Mouse (Mus musculus) kidney, postnatal 0 days (tissue): ENCODE results near the gene Tnf. TPM values are rescaled to one million over a fixed set of nuclear protein-coding genes. Genes with fewer than 3 reads are reported as not detected.

ENCODE experiments used
- ATAC-seq: fragments of 200-750 bp; cut with Nextera tagmentation; replicated peaks from 2 replicates; pipeline ENCODE4 v1.8.0; 2017; ENCODE audit warnings: low read depth, moderate number of reproducible peaks, moderate TSS enrichment, moderate library complexity; ENCODE audit not compliant: low FRiP score
- DNase-seq: peaks from one replicate; pipeline ENCODE4 v3.0.0-alpha.2; 2016; ENCODE audit warnings: low spot score
- H3K27ac ChIP-seq: fragments of 300-500 bp; sonication (generic); 2 replicates; pipeline ENCODE4 v1.5.1; 2014; ENCODE audit warnings: mild to moderate bottlenecking
- H3K27me3 ChIP-seq: fragments of 300-500 bp; sonication (generic); 2 replicates; pipeline ENCODE4 v1.6.1; 2014; ENCODE audit warnings: low read length, mixed read lengths; ENCODE audit not compliant: insufficient read depth
- H3K36me3 ChIP-seq: fragments of 300-500 bp; sonication (generic); 2 replicates; pipeline ENCODE4 v1.6.1; 2014; ENCODE audit warnings: low read length, mixed read lengths; ENCODE audit not compliant: insufficient read depth
- H3K4me1 ChIP-seq: fragments of 300-500 bp; sonication (generic); replicated peaks from 2 replicates; pipeline ENCODE4 v1.6.1; 2014; ENCODE audit warnings: antibody characterized with exemption, low read length, mixed read lengths; ENCODE audit not compliant: insufficient read depth
- H3K4me2 ChIP-seq: fragments of 300-500 bp; sonication (generic); 2 replicates; pipeline ENCODE4 v1.6.1; 2014; ENCODE audit warnings: mild to moderate bottlenecking, low read length, moderate library complexity, mixed read lengths
- H3K4me3 ChIP-seq: fragments of 300-500 bp; sonication (generic); replicated peaks from 2 replicates; pipeline ENCODE4 v1.5.1; 2014; ENCODE audit warnings: low read depth, low read length
- H3K9ac ChIP-seq: fragments of 300-500 bp; sonication (generic); 2 replicates; pipeline ENCODE4 v1.6.1; 2014; ENCODE audit warnings: low read depth, low read length
- H3K9me3 ChIP-seq: fragments of 300-500 bp; sonication (generic); replicated peaks from 2 replicates; pipeline ENCODE4 v1.6.1; 2016; ENCODE audit warnings: low read length, inconsistent platforms, mixed read lengths
- CTCF ChIP-seq: IDR thresholded peaks from 2 replicates; pipeline ENCODE4 v1.5.1; 2016; ENCODE audit warnings: antibody characterized with exemption, low read depth, mild to moderate bottlenecking, moderate library complexity
- WGBS: fragments of 180-500 bp; shearing (Covaris S2); extraction: QIAGEN DNeasy Blood & Tissue Kit; methylation state at CpG from one replicate; pipeline ENCODE4 v1.1.7; 2014; 5-methylcytosine and 5-hydroxymethylcytosine counted together
- polyA plus RNA-seq: library from polyadenylated mRNA; unstranded; fragments of >200 nt; fragmentation: Nextera tagmentation; extraction: Ambion mirVana; gene quantifications from 2 replicates; pipeline ENCODE4 v1.2.1, GENCODE M21; 2015

The Tnf gene
- polyA plus RNA-seq, 1 experiment from 2014 or later, result 0.25 TPM

DNA sequence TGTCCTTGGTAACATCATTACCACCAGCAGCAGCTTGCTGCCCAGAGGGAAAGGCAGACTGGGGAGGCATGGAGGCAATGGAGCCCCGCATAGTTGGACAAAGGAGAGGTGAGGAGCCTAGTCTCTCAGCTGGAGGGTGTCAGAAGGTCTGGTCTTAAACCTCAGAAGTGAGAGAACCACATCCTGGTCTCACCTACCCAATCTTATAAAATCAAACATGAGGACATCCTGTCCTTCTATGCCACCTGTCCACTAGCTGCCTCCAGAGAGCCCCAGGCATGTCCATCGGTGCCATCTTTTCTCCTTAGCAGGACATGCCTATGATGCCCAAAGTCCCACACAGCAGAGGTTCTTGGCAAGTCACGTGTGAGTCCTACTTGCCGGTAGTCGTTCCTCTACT, 21.7 kb downstream of the Tnf start:
- Histone ChIP-seq H3K4me2 (no peak overlapping the region), H3K27me3 (no peaks in the 10 kb centered on the region), H3K9me3 (no peaks in the 10 kb centered on the region), H3K36me3 (no peaks in the 10 kb centered on the region), H3K27ac (no peak overlapping the region), H3K9ac (no peak overlapping the region), H3K4me1 (no peaks in the 10 kb centered on the region), H3K4me3 (no peak overlapping the region)
- WGBS, result 88% methylated on average over 5 of the region's 5 CpGs
- ATAC-seq, result no peak
- no peak for TF ChIP-seq CTCF
- no peak for DNase-seq

DNA sequence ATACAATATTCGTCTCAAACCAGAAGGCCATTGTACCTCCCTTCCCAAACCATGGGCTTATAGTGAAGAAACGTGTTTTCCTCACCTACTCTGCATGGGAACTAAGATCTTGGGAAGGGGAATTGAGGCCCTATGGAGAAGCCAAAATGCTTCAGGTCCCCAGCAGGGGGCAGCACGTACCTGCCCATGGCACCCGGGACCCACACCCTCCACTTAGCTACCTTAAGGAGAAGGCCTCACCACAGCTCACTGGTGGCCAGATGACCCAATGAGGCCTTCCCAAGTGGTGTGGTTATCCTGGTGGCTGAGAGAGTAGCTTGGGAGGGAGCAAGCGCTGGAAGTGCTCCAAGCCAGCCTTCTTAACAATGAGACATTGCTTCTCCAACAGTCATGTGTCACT, 23.3 kb downstream of the Tnf start:
- H3K4me1 ChIP-seq, result no peaks in the 10 kb centered on the region
- H3K27ac ChIP-seq, result no peak overlapping the region
- peak; percentile 93 for DNase-seq
- H3K4me3 ChIP-seq, result no peak overlapping the region
- H3K27me3 ChIP-seq, result no peaks in the 10 kb centered on the region
- 11% methylated on average over 5 of the region's 5 CpGs for WGBS
- peak; percentile 93 for TF ChIP-seq CTCF
- no peaks in the 10 kb centered on the region for H3K36me3 ChIP-seq
- ATAC-seq, result peak; percentile 65
- H3K9me3 ChIP-seq, result no peaks in the 10 kb centered on the region
- no peak overlapping the region for H3K9ac ChIP-seq
- no peak overlapping the region for H3K4me2 ChIP-seq

DNA sequence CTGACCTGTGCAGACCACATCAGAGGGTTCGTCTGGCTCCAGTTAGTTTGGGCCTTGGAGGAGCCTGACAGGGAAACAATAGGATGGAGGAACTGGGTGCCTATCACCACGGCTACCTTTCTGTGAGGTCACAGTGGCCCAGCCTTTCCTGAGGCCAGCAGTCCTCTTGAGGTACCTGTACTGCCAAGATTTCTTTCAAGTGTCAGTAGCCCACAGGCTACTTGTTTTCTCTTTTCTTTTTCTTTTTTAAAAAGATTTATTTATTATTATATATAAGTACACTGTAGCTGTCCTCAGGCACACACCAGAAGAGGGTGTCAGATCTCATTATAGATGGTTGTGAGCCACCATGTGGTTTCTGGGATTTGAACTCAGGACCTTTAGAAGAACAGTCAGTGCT, 25.8 kb downstream of the Tnf start, which contains the start of gene Aif1:
Gene Aif1 (minus strand): TSS at position 101 of the 400 bp plus-strand sequence.
- Histone ChIP-seq H3K9ac (no peak within 1 kb of the TSS), H3K27me3 (no peaks in the 10 kb centered on the region), H3K4me3 (no peak within 1 kb of the TSS), H3K4me2 (no peak within 1 kb of the TSS), H3K4me1 (no peaks in the 10 kb centered on the region), H3K27ac (no peak within 1 kb of the TSS), H3K36me3 (no peaks in the 10 kb centered on the region), H3K9me3 (no peaks in the 10 kb centered on the region)
- WGBS, result 64% methylated on average over 2 of the region's 2 CpGs
- DNase-seq, result no peak
- ATAC-seq, result no peak
- no peak for TF ChIP-seq CTCF

DNA sequence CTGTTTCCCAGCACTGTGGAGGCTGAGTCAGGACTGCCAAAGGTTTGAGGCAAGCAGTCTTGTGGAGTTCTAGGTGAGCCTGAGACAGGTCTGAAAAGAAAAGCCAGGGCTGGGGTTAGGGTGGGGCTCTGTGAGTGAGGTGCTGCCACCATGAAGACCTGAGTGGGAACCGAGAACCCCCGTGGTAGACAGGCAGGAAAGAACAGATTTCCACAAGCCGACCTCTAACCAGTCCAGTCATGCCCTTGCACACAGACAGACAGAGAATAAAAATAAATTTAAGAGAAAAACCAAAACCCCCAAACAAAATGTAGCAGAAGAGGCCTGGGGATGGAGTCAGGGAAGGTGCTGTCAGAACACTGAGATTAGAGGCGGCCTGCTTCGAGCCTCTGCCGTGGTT, 26.4 kb downstream of the Tnf start:
- TF ChIP-seq CTCF, result no peak
- ATAC-seq (no peak), DNase-seq (no peak)
- Histone ChIP-seq H3K4me1 (no peaks in the 10 kb centered on the region), H3K27ac (no peak overlapping the region), H3K9ac (no peak overlapping the region), H3K27me3 (no peaks in the 10 kb centered on the region), H3K4me3 (no peak overlapping the region), H3K4me2 (no peak overlapping the region), H3K9me3 (no peaks in the 10 kb centered on the region), H3K36me3 (no peaks in the 10 kb centered on the region)
- WGBS, result 58% methylated on average over 6 of the region's 6 CpGs

DNA sequence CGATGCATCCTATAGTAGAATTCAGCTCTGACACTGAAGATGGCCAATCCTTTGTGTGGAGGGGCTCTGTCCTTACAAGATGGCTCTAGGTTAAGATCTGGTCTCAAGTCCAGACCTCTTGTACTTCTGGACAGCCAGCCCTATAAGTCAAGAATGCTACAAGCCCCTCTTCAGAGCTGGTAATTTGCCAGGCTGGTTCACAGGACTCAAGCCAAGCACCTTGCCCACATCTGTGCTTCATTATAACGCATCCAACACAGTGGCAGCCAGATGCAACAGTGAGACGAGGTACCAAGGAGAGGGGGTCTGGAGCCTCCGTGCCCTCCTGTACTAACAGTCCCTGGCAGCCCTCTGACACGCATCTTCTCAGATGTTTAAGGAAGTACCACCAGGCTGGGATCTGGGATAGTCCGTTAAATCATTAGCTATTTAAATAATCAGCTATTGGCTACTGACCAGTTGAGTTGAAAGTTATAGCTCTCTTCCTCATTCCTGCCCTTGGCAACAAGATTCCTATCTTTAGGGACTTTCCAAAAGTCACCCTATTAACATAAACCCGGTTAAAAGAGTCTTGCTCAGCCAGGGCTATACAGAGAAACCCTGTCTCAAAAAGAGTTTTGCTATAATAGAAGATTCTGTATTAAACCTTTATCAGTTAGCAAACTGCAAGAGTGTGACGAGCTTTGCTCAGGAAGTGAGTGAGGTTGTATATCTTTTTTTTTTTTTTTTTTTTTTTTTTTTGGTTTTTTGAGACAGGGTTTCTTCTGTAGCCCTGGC, 27.4 kb downstream of the Tnf start:
- no peaks in the 10 kb centered on the region for H3K36me3 ChIP-seq
- H3K27ac ChIP-seq, result peak overlapping the region; percentile 70
- H3K4me1 ChIP-seq, result no peaks in the 10 kb centered on the region
- no peak for TF ChIP-seq CTCF
- ATAC-seq, result no peak
- H3K9me3 ChIP-seq, result no peaks in the 10 kb centered on the region
- peak overlapping the region; percentile 13; the same call in 1 of the 2 replicates for H3K9ac ChIP-seq
- H3K4me3 ChIP-seq, result no peak overlapping the region
- WGBS, result 61% methylated on average over 8 of the region's 8 CpGs
- DNase-seq, result no peak
- no peak overlapping the region for H3K4me2 ChIP-seq
- no peaks in the 10 kb centered on the region for H3K27me3 ChIP-seq

DNA sequence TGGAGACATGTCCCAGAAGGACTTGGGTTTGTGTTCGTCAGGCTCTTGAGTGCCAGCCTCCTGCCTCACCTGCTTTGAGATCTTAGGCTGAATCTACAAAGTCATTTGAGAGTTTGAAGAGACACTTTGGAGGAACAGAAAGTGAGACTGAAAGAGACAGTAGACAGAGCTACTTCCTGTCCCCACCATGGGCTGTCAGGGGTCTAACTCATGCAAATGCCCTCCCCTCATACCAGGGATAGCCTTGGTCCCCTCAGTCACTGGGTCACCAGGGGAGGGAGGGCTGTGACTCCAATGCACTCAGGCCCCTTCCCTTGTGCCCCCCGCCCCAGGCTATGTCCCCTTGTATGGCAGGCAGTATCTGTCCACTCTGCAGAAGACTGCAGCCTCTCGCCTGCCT, 28.5 kb downstream of the Tnf start:
- DNase-seq (no peak), ATAC-seq (no peak)
- Histone ChIP-seq H3K36me3 (no peaks in the 10 kb centered on the region), H3K9ac (no peak overlapping the region), H3K4me1 (no peaks in the 10 kb centered on the region), H3K4me2 (no peak overlapping the region), H3K27ac (peak overlapping the region; percentile 63), H3K27me3 (no peaks in the 10 kb centered on the region), H3K9me3 (no peaks in the 10 kb centered on the region), H3K4me3 (no peak overlapping the region)
- WGBS, result 78% methylated on average over 3 of the region's 3 CpGs
- TF ChIP-seq CTCF, result no peak
